Mouse (Mus musculus) bone marrow macrophage, adult 2 months (primary cell): ENCODE data around the gene Bcas1. TPM values are rescaled to one million over a fixed set of nuclear protein-coding genes. Genes with fewer than 3 reads are reported as not detected.

Experiments used
- H3K27ac ChIP-seq: 2 replicates; pipeline ENCODE4 v1.5.1; 2012; ENCODE audit warnings: low read depth, low read length; ENCODE audit not compliant: insufficient read depth
- H3K4me1 ChIP-seq: 2 replicates; pipeline ENCODE4 v1.6.1; 2012; ENCODE audit warnings: low read length; ENCODE audit not compliant: control insufficient read depth, insufficient read depth
- H3K4me3 ChIP-seq: 2 replicates; pipeline ENCODE4 v1.5.1; 2012; ENCODE audit warnings: mild to moderate bottlenecking, low read length, moderate library complexity; ENCODE audit not compliant: insufficient read depth
- CTCF ChIP-seq: IDR thresholded peaks from 2 replicates; pipeline ENCODE4 v1.5.1; 2012; ENCODE audit warnings: low read depth, mild to moderate bottlenecking, low read length, moderate library complexity
- POLR2A ChIP-seq: IDR thresholded peaks from 2 replicates; pipeline ENCODE4 v1.6.1; 2012; ENCODE audit warnings: mild to moderate bottlenecking, low read depth, low read length, borderline replicate concordance
- polyA plus RNA-seq: library from polyadenylated mRNA; stranded (reverse); fragments of >200 nt; gene quantifications from 2 replicates; pipeline ENCODE4 v1.2.4, GENCODE M21; 2012; ENCODE audit not compliant: missing spikeins, insufficient read depth, insufficient read length

Bcas1 gene
- polyA plus RNA-seq, 1 experiment = not detected

DNA sequence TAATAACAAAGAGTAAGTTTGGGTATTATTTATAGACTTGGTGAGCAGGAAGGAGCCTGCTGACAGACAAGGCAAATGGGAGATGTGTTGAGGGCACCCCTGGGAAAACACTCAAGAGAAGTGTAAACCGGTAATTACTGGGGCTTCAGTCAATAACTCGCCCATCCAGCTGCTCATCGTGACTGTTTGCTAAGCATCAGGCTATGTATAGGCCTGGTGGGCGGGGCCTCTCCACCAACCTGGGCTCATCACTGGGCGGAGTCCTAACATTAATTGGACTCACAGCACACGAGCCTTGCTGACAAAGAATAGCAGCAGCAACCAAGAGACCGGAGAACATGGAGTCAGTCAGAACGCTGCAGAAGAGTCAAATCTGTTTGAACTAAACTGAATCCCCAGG lies 1.3 kb upstream of the Bcas1 start:
- no peak for TF ChIP-seq POLR2A
- no peak for TF ChIP-seq CTCF
- no peak overlapping the region for H3K27ac ChIP-seq
- H3K4me3 ChIP-seq = no peak overlapping the region
- H3K4me1 ChIP-seq = no peaks in the 10 kb centered on the region

DNA sequence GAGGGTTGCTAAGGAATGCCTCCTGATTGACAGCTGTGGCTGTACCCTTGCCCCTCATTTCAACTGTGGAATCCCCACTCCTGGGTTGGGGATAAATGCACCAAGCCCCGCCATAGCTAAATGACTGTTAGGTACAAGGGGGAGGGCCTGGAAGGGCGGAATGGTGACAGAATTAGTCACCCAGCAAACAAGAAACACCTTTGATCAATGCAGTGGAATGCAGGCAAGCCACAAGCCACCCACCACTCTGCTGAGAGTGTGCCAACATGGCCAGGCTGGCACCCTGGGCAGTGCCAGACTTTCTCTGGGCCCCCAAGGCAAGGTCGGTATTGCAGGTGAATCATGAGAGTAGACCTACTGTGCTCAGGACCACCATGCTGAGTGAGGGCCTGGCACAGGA lies 3.5 kb downstream of the Bcas1 start:
- H3K4me3 ChIP-seq = no peak overlapping the region
- H3K4me1 ChIP-seq = no peaks in the 10 kb centered on the region
- TF ChIP-seq POLR2A (no peak), CTCF (no peak)
- no peak overlapping the region for H3K27ac ChIP-seq

DNA sequence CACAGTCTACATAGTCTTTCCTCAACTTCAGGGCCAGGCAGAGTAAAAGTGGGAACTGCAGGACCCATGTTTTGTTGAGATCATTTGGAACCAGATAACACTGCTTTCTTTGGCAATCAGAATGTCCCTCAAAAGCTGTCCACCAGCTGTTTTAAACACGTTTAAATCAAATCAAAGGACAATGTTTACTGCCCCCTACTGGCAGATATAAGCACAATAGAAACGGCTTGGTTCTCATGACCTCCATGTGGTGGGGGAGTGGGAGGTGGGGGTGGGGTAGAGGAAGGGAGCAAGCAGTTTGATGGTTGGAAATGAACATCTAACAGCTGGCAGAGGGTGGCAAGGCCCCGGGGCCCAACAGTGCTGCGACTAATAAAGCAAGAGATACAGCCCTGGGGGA lies 5.7 kb downstream of the Bcas1 start:
- no peak for TF ChIP-seq CTCF
- TF ChIP-seq POLR2A = no peak
- H3K4me3 ChIP-seq = no peak overlapping the region
- H3K4me1 ChIP-seq = no peaks in the 10 kb centered on the region
- no peak overlapping the region for H3K27ac ChIP-seq

GRCm38 (mm10) chr2:170418748-170419147 lies 8.9 kb downstream of the Bcas1 start:
- Histone ChIP-seq H3K27ac (no peak overlapping the region), H3K4me3 (no peak overlapping the region), H3K4me1 (no peaks in the 10 kb centered on the region)
- no peak for TF ChIP-seq CTCF
- TF ChIP-seq POLR2A = no peak

- no peak overlapping the region for H3K4me3 ChIP-seq
- no peaks in the 10 kb centered on the region for H3K4me1 ChIP-seq
- no peak overlapping the region for H3K27ac ChIP-seq
- TF ChIP-seq POLR2A (no peak), CTCF (no peak)
Observed at GRCm38 (mm10) chr2:170411490-170412168, 16.0 kb downstream of the Bcas1 start.

DNA sequence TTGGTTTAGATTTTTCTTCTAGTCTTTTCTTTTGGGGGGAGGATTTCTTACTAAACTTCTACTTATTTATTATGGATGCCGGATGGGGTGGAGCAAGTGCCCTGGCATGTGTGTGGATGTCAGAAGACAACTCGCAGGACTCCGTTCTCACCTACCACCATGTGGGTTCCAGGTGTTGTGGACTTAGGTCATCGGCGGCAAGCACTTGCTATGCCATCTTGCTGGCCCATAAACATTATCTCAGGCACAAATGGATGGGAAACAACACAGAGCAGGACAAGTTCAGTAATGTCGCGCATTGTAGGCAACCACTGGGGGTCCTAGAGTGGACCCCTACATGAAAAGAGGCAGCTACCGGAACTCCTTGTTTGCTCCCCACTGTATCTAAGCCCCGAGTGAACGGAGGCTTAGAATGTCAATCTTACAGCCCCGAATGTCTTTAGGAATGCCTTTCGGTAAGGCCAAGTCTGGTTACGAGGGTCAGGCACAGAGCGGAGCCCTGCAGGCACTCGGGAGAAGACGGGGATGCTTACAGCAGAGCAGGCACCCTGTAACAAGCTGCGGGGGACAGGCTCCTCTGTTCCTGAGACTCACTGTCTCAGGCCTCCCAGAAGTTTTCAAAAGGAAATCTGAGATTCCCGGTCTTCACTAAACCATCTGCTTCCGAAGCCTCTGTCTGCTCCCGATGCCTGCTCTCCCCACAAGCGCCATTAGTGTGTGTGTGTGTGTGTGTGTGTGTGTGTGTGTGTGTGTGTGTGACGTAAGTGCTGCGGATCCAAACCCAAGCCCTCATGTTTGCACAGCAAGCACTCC lies 16.8 kb downstream of the Bcas1 start:
- no peak for TF ChIP-seq CTCF
- TF ChIP-seq POLR2A = no peak
- H3K4me1 ChIP-seq = no peaks in the 10 kb centered on the region
- H3K27ac ChIP-seq = no peak overlapping the region
- no peak overlapping the region for H3K4me3 ChIP-seq

DNA sequence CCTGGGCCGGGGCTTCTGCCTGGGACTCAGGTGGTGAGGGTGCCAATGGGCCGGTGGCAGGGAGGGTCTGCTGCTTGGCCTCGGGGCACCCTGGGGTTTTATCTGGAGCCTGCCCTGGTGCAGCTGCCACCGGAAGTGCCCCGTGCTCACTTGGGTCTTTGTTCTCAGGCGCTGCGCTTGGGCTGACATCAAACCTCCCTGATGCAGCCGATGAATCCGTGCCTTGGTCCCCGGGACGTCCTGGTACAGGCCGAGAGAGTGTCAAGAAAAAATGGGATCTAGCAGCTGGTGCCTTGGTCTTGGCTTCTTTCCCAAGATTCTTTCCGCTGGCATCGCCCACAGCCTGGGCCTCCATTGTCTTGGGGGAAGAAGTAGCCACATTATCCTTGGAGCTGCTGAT lies 21.2 kb downstream of the Bcas1 start:
- Histone ChIP-seq H3K4me3 (no peak overlapping the region), H3K4me1 (no peaks in the 10 kb centered on the region), H3K27ac (no peak overlapping the region)
- TF ChIP-seq CTCF (no peak), POLR2A (no peak)

GRCm38 (mm10) chr2:170404781-170405573 lies 22.7 kb downstream of the Bcas1 start:
- Histone ChIP-seq H3K27ac (no peak overlapping the region), H3K4me1 (no peaks in the 10 kb centered on the region), H3K4me3 (no peak overlapping the region)
- TF ChIP-seq CTCF (no peak), POLR2A (no peak)

GRCm38 (mm10) chr2:170403666-170404385 lies 23.8 kb downstream of the Bcas1 start:
- TF ChIP-seq POLR2A (no peak), CTCF (no peak)
- Histone ChIP-seq H3K4me3 (no peak overlapping the region), H3K27ac (no peak overlapping the region), H3K4me1 (no peaks in the 10 kb centered on the region)
